Mouse (Mus musculus) thymus, postnatal 36 days (tissue): Measurements from ENCODE around the gene Mettl22.

Source experiments
- DNase-seq, 2 experiments: peaks; one replicate each; pipeline ENCODE4 v3.0.0; 2022; ENCODE audit warnings: mixed read lengths in 2 of 2

Gene Mettl22

GRCm38 (mm10) chr16:8470603-8471481 is at the start of gene Mettl22:
TSS of gene Mettl22 (plus strand) at chr16:8470788.
- DNase-seq = peak; percentile 88 to 93

GRCm38 (mm10) chr16:8420842-8421241 is 49.7 kb upstream of the Mettl22 start:
- DNase-seq = no peak

- no peak for DNase-seq
These were observed 46.9 kb upstream of the Mettl22 start for GRCm38 (mm10) chr16:8423626-8424114.

GRCm38 (mm10) chr16:8424161-8424970 is 46.2 kb upstream of the Mettl22 start:
- DNase-seq = no peak

DNA sequence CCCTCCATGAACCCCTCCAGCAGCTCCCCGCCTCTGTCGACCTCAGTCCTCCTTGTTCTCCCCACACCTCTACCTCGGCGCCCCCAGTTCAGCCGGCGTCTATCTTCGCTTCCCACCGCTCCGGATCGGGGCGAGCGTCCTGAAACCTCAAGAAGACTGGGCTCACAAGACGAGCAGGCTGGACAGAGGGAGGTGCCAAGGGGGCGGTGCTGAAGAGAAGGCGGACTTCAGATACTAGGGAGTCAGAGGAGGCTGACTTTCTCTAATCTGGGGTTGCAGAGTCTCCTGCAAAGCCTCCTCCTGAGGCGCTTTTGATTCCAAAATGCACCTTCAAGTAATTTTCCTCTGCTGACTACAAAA is 45.6 kb upstream of the Mettl22 start, which contains the start of gene Tmem114:
Tmem114 (minus strand) TSS at position 166 of the 360 bp plus-strand sequence.
- no peak for DNase-seq

DNA sequence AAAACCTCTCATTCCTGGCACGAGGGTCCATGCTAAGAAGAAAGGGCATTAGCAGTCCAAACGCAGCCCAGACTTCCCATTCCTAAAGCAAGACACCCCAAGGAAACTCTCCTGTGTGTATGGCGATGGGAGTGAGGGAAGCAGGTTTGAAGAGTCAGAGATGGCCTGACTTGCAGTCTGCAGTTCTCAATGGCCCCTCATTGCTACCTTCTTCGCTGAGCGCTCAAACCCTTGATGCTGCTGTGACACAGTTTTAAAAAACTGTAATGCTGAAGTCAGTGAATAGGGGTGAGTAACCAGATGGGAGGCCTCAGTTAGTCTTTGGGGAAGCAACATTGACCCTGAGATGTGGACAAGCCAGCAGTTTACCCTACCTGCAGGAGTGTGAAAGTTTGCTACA is 44.9 kb upstream of the Mettl22 start:
- no peak for DNase-seq

DNA sequence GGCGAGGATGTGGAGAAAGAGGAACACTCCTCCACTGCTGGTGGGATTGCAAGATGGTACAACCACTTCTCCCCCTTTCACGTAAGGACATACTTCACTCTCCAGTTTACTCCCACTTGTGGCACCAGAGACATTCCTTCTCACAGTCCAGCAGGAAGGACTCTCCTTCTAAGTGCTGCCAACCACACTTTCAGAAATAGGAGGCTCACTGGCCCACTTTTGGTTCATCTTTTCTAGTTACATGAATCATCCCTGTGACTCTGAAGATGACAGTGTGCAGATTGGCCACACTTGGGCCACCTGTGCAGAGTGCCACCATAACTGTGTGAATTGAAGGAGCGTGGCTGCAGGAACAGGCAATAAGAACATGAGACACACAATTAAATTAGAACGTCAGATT is 41.1 kb upstream of the Mettl22 start:
- DNase-seq = no peak

DNA sequence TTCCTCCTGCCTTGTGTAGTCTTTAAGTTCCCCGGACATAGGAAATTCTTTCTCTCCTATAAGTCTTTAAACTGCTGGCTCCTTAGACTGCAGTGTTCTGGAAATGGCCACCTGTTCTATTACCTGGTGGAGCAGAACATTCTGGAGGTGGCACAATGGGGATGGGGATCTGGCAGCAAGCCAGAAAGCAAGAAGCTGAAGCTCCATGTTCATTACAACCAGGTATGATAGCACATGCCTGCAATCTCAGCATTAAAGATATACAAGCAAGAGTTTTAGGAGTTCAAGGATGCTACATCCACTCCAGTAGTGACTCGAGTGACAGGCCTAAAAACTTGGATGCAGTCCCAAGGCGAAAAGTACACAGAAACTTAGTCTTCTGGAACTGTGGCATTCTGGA is 38.0 kb upstream of the Mettl22 start:
- DNase-seq = no peak

DNA sequence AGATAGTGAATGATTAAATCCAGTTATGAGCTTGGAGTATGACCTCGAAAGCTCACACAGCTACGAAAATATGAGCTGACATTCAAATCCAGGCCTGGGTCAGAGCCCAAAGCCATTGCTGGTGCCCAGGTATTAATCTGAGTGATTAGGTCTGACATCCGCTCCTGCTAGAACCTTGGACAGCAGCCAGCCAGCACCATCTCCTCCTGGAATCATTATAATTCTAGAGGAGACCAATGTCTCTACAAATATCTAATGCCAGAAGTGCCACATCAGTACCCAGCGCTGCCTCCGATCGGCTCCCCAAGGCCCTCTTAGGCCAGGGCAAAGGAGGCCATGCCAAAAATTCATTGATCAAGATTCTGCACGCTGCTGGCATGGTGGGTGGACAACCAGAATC is 25.7 kb upstream of the Mettl22 start:
- no peak for DNase-seq

DNA sequence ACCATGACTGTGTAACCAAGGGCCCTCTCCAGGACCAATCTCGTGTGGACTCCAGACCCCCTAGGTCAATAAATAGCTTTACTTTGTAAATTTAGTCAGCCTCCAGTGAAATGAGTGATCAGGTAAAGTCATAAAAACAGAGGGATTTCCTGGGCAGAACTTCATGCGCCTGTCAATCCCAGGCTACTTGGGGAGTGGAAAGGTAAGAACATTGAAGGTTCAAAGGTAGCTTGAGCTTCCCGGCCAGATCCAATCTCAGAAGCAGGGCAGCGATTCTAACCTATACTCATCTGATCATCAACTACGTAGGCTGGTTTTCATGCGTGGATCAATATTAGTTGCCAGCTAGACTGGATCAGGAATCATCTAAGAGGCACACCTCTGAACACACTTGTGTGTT is 24.3 kb upstream of the Mettl22 start:
- DNase-seq = no peak

DNA sequence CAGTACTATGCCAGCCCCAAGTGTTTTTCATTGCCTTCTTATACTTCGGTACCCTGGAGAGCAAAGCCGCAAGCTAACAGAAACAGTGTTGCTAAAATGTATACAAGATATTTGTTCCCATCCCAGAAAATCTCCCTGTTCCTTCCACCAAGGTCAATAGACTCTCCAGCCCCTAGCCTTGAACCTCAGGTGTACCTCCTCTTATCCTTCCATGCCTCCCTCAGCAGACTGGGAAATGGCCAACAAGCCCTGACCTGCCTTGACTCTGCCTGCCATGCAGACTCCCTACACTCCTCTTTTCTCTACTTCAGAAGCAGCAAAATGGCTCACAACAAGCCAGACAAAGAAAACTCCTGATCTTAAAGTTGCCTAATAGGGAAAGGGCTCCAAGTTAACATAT is 17.3 kb upstream of the Mettl22 start:
- DNase-seq = no peak

GRCm38 (mm10) chr16:8455221-8455620 is 15.4 kb upstream of the Mettl22 start:
- DNase-seq = no peak

- DNase-seq = no peak
These were observed 12.2 kb upstream of the Mettl22 start for GRCm38 (mm10) chr16:8458391-8458790.

DNA sequence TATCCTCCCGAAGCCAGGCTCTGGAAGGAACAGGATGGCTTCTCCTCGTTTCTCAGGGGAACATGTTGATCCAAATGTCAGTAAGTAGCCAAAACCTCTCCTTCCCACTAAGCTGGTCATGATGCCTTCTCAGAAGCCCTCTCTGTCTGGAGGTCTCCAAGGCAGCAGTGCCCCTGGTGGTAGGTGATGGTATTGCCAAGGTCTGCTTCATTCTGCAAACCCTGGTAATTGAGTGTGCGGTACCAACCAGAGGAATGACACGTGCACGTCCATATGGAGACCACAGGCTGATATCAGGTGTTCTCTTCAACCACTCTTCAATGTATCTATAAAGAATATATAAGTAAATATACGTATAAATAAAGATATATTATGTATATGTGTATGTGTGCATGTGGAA is 11.5 kb upstream of the Mettl22 start:
- DNase-seq = peak; percentile 49 to 61

DNA sequence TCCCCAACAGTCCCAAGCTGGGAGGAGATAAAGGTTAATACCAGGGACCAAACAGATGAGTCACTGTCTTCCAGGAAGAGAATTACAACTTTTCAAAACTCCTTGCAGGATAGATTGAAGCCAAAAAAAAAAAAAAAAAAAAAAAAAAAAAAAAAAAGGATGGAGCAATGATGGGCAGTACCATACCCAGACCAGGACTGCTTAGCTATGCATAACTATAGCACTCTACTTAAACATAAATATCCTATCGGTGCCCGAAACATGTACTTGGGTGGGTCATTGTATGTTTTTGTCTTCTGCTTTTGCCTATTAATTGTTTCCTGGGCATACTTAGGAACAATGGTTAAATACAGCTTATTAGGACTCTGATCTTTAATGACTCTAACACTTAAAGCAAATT is 456 bp upstream of the Mettl22 start:
- no peak for DNase-seq

DNA sequence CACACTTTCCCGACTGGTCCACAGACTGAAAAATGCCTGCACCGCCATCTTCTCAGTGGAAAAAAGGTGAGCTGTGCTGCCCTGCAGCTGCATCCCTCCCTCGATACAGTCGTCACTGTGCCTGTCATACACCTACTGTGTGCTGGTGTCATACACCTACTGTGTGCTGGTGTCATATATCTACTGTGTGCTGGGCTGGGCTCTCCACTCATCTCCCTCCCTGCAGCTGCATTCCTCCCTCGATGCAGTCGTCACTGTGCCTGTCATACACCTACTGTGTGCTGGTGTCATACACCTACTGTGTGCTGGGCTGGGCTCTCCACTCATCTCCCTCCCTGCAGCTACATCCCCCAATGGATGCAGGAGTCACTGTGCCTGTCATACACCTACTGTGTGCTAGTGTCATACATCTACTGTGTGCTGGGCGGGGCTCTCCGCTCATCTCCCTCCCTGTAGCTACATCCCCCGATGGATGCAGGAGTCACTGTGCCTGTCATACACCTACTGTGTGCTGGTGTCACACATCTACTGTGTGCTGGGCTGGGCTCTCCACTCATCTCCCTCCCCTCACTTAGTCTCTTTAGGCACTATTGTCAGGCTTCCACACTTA is 16.9 kb downstream of the Mettl22 start:
- DNase-seq = no peak

DNA sequence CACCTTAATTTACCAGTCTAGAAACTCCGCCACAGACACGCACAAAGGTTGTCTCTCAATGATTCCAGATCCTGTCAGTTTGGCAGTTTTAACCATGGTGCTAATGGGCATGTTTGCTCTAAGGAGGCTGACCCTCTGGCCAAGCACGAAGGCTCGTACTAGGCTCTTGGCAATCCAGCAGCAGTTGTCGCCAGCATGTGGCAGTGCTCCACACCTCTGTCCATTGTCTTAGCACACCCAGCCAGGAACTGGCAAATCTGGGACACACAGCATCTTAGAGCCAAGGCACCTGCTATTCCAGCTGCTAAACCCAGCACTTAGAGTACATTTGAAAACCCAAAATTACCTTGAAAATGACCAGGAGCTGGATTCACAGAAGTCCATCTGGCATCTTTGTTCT is 18.8 kb downstream of the Mettl22 start:
- no peak for DNase-seq

GRCm38 (mm10) chr16:8491743-8492490 is 21.3 kb downstream of the Mettl22 start:
- no peak for DNase-seq

DNA sequence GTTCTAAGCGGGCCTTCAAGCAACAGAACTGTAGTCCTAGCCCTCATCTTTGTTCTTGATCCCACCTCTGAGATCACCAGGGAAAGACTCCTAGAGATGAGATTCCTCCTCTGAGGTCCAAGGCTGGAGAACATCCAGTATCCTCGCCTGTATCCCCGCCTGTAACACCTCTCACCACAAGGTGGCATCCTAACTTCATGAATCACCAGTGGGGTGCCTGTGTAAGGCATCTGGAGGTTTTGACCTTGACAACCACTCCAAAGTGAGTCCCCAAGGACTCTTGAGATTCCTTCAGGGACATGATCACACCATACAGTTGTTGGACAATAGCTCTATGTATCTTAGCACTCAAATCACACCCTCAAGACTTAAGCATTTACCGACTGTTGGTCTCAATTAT is 23.7 kb downstream of the Mettl22 start:
- DNase-seq = peak; percentile 38 to 49

GRCm38 (mm10) chr16:8496967-8497366 is 26.4 kb downstream of the Mettl22 start:
- no peak for DNase-seq

GRCm38 (mm10) chr16:8504271-8504670 is 33.7 kb downstream of the Mettl22 start:
- no peak for DNase-seq

GRCm38 (mm10) chr16:8509894-8510293 is 39.3 kb downstream of the Mettl22 start:
- no peak for DNase-seq

- no peak for DNase-seq
These were observed 42.2 kb downstream of the Mettl22 start for GRCm38 (mm10) chr16:8512830-8513229.
